Mouse (Mus musculus) bone marrow, adult 2 months (tissue): ENCODE measurements around the gene Tedc2. TPM values are rescaled to one million over a fixed set of nuclear protein-coding genes. Genes with fewer than 3 reads are reported as not detected.
A peak's percentile ranks its signal among the peaks of the same experiment; 100 is the strongest.

Experiments used
- H3K27ac ChIP-seq: fragments of 200-500 bp; 2 replicates; pipeline ENCODE4 v1.5.1; 2012; ENCODE audit warnings: low read depth, mild to moderate bottlenecking, control low read depth, inconsistent platforms, low read length; ENCODE audit not compliant: control insufficient read depth, poor library complexity, insufficient read depth
- H3K4me1 ChIP-seq: fragments of 200-500 bp; 2 replicates; pipeline ENCODE4 v1.6.1; 2011; ENCODE audit warnings: low read length; ENCODE audit not compliant: control insufficient read depth, insufficient read depth
- H3K4me3 ChIP-seq: fragments of 200-500 bp; replicated peaks from 2 replicates; pipeline ENCODE3; 2011; ENCODE audit warnings: mild to moderate bottlenecking, low read depth, low read length, control low read depth; ENCODE audit not compliant: control insufficient read depth
- CTCF ChIP-seq: fragments of 200-500 bp; IDR thresholded peaks from 2 replicates; pipeline ENCODE4 v1.5.1; 2011; ENCODE audit warnings: low read length, control low read depth; ENCODE audit not compliant: control insufficient read depth, insufficient read depth
- POLR2A ChIP-seq: fragments of 200-500 bp; IDR thresholded peaks from 2 replicates; pipeline ENCODE4 v1.6.1; 2011; ENCODE audit warnings: low read depth, mild to moderate bottlenecking, control low read depth, low read length, borderline replicate concordance; ENCODE audit not compliant: control insufficient read depth
- WGBS: fragments of 180-500 bp; shearing (Covaris S2); methylation state at CpG from one replicate; pipeline ENCODE4 v1.1.7; 2018; 5-methylcytosine and 5-hydroxymethylcytosine counted together
- polyA plus RNA-seq: library from polyadenylated mRNA; stranded (reverse); fragments of >200 nt; gene quantifications from 2 replicates; pipeline ENCODE4 v1.2.4, GENCODE M21; 2011; ENCODE audit warnings: low replicate concordance; ENCODE audit not compliant: missing spikeins, insufficient read depth, insufficient read length

Gene Tedc2
- polyA plus RNA-seq, 1 experiment = 15.1 TPM

GRCm38 (mm10) chr17:24193769-24194168 lies 26.9 kb downstream of the Tedc2 start:
- WGBS = 72% methylated on average over 5 of the region's 5 CpGs
- Histone ChIP-seq H3K27ac (no peak overlapping the region), H3K4me3 (no peak overlapping the region), H3K4me1 (peaks cover 10% of the 10 kb centered on the region; the same call in 1 of the 2 replicates)
- TF ChIP-seq CTCF (no peak), POLR2A (no peak)

- H3K27ac ChIP-seq = no peak overlapping the region
- H3K4me3 ChIP-seq = no peak overlapping the region
- H3K4me1 ChIP-seq = peaks cover 10% of the 10 kb centered on the region; the same call in 1 of the 2 replicates
- TF ChIP-seq POLR2A = no peak
- 76% methylated on average over 8 of the region's 8 CpGs for WGBS
Measured at GRCm38 (mm10) chr17:24193268-24193667, 27.4 kb downstream of the Tedc2 start.

- TF ChIP-seq POLR2A (no peak), CTCF (no peak)
- 21% methylated on average over 8 of the region's 8 CpGs for WGBS
Measured at GRCm38 (mm10) chr17:24192848-24193247, 27.8 kb downstream of the Tedc2 start.

DNA sequence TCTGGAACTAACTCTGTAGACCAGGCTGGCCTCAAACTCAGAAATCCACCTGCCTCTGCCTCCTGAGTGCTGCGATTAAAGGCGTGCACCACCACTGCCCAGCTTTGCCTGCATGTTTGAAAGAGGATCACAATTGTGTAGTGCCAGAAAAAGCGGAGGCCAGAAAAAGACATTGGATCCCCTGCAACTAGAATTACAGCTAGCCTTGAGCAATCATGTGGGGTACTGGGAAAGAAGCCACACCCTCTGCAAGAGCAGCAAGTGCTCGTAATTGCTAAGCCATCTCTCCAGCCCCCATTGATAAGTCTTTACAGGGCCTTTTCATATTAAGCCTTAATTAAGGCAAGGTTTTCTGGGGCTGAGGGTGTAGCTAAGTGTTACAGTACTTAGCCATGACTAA lies 29.2 kb downstream of the Tedc2 start:
- 42% methylated on average over 4 of the region's 4 CpGs for WGBS
- Histone ChIP-seq H3K4me3 (no peak overlapping the region), H3K4me1 (peaks cover 7% of the 10 kb centered on the region; the same call in 1 of the 2 replicates), H3K27ac (peak overlapping the region; percentile 69)
- TF ChIP-seq CTCF (no peak), POLR2A (no peak)

More at GRCm38 (mm10) chr17:24192848-24193247, 27.8 kb downstream of the Tedc2 start:
- no peak overlapping the region for H3K4me3 ChIP-seq
- H3K4me1 ChIP-seq = peaks cover 10% of the 10 kb centered on the region; the same call in 1 of the 2 replicates
- H3K27ac ChIP-seq = peak overlapping the region; percentile 60; the same call in 1 of the 2 replicates

- H3K4me3 ChIP-seq = no peak overlapping the region
- H3K4me1 ChIP-seq = peaks cover 7% of the 10 kb centered on the region; the same call in 1 of the 2 replicates
- TF ChIP-seq POLR2A (no peak), CTCF (no peak)
- 48% methylated on average over 2 of the region's 2 CpGs for WGBS
- H3K27ac ChIP-seq = peak overlapping the region; percentile 26; the same call in 1 of the 2 replicates
Measured at GRCm38 (mm10) chr17:24190934-24191333, 29.7 kb downstream of the Tedc2 start.

GRCm38 (mm10) chr17:24174259-24174658 lies 46.4 kb downstream of the Tedc2 start:
- Histone ChIP-seq H3K4me3 (no peak overlapping the region), H3K4me1 (peaks cover 5% of the 10 kb centered on the region; the same call in 1 of the 2 replicates), H3K27ac (no peak overlapping the region)
- no peak for TF ChIP-seq CTCF
- no peak for TF ChIP-seq POLR2A
- WGBS = 83% methylated on average over 3 of the region's 3 CpGs

DNA sequence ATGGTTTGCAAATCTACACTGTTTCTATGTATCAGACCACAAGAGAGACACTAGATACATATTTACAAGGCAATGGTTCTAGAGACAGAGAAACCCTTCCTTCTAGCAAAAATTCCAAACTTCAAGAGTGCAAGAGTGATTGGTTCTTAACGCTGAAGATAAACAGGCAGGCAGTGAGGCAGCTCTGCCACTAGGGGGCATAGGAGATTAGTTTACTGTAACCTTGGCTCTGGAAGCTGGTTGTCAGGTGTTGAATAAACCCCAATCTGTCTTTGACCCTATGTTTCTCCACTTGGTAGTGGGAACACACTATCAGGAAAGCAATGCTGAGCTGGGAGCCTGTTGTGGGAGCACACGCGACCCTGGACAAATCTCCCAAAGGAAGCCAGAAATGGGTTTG lies 47.2 kb downstream of the Tedc2 start:
- peaks cover 5% of the 10 kb centered on the region; the same call in 1 of the 2 replicates for H3K4me1 ChIP-seq
- TF ChIP-seq CTCF (peak; percentile 79), POLR2A (no peak)

DNA sequence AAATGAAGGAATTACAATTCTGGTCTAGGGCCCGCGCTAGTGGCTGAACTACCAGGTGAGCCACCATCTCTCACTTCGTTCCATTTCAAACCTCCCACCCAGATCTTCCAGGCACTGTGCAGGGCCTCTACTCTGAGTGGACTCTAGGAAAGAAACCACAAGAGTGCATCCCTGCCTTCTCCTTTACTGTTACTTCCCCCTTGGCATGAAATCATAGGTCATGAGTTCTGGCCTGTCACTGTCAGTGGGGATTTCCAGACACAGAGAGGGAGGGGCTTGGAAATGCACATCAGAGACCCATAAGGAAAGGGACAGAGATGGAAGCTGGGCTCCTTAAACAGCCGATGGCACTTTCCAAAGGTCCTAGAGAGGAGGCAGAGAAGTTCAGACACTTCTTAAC lies 48.9 kb downstream of the Tedc2 start:
- peaks cover 5% of the 10 kb centered on the region; the same call in 1 of the 2 replicates for H3K4me1 ChIP-seq
- H3K27ac ChIP-seq = no peak overlapping the region
- H3K4me3 ChIP-seq = no peak overlapping the region
- TF ChIP-seq POLR2A (no peak), CTCF (no peak)
- 73% methylated on average over 4 of the region's 4 CpGs for WGBS

More for the DNA sequence above, 47.2 kb downstream of the Tedc2 start:
- Histone ChIP-seq H3K27ac (no peak overlapping the region), H3K4me3 (no peak overlapping the region)
- 4% methylated on average over 3 of the region's 3 CpGs for WGBS

- Histone ChIP-seq H3K4me3 (no peak overlapping the region), H3K4me1 (peaks cover 6% of the 10 kb centered on the region; the same call in 1 of the 2 replicates), H3K27ac (peak overlapping the region; percentile 70)
- TF ChIP-seq POLR2A = no peak
- no peak for TF ChIP-seq CTCF
- WGBS = 37% methylated on average over 5 of the region's 5 CpGs
Measured at GRCm38 (mm10) chr17:24170729-24171128, 49.9 kb downstream of the Tedc2 start.
